Mouse (Mus musculus) small intestine, adult 2 months (tissue): Measurements from ENCODE around the gene Trim13. TPM values are rescaled to one million over a fixed set of nuclear protein-coding genes. Genes with fewer than 3 reads are reported as not detected.
"Not testable (repeated sequence)": the region's sequence is repeated elsewhere in the genome, so short reads cannot be mapped to it uniquely, and the experiment has no call there.

ENCODE experiments used
- H3K27ac ChIP-seq: fragments of 200-500 bp; 2 replicates; pipeline ENCODE4 v1.5.1; 2012; ENCODE audit warnings: low read depth, low read length, control low read depth, inconsistent platforms; ENCODE audit not compliant: insufficient read depth
- H3K27me3 ChIP-seq: fragments of 200-500 bp; 2 replicates; pipeline ENCODE4 v1.6.1; 2012; ENCODE audit warnings: mild to moderate bottlenecking, moderate library complexity, low read length, inconsistent platforms; ENCODE audit not compliant: control insufficient read depth, insufficient read depth
- H3K36me3 ChIP-seq: fragments of 200-500 bp; 2 replicates; pipeline ENCODE4 v1.6.1; 2012; ENCODE audit warnings: mild to moderate bottlenecking, low read length, control low read depth, inconsistent platforms; ENCODE audit not compliant: control insufficient read depth, insufficient read depth
- H3K4me1 ChIP-seq: fragments of 200-500 bp; 2 replicates; pipeline ENCODE4 v1.6.1; 2012; ENCODE audit warnings: low read length, inconsistent platforms, mixed read lengths; ENCODE audit not compliant: control insufficient read depth, insufficient read depth, insufficient read length
- H3K4me3 ChIP-seq: fragments of 200-500 bp; 2 replicates; pipeline ENCODE4 v1.5.1; 2012; ENCODE audit warnings: low read depth, mild to moderate bottlenecking, control low read depth, inconsistent platforms, low read length, moderate library complexity
- CTCF ChIP-seq: fragments of 200-500 bp; IDR thresholded peaks from 2 replicates; pipeline ENCODE4 v1.5.1; 2012; ENCODE audit warnings: low read depth, mild to moderate bottlenecking, control low read depth, inconsistent platforms, low read length, moderate library complexity, mixed read lengths; ENCODE audit not compliant: insufficient replicate concordance, insufficient read length; ENCODE audit errors: extremely low read depth
- POLR2A ChIP-seq: fragments of 200-500 bp; IDR thresholded peaks from 2 replicates; pipeline ENCODE4 v1.6.1; 2012; ENCODE audit warnings: low read depth, mild to moderate bottlenecking, control low read depth, inconsistent platforms, low read length, moderate library complexity
- WGBS: fragments of 180-500 bp; shearing (Covaris S2); methylation state at CpG from one replicate; pipeline ENCODE4 v1.1.7; 2018; 5-methylcytosine and 5-hydroxymethylcytosine counted together
- polyA plus RNA-seq: library from polyadenylated mRNA; depleted of rRNA; stranded (reverse); fragments of >200 nt; gene quantifications from 2 replicates; pipeline ENCODE4 v1.2.3, GENCODE M21; 2012

Gene Trim13
- polyA plus RNA-seq, 1 experiment, result 0.37 TPM

DNA sequence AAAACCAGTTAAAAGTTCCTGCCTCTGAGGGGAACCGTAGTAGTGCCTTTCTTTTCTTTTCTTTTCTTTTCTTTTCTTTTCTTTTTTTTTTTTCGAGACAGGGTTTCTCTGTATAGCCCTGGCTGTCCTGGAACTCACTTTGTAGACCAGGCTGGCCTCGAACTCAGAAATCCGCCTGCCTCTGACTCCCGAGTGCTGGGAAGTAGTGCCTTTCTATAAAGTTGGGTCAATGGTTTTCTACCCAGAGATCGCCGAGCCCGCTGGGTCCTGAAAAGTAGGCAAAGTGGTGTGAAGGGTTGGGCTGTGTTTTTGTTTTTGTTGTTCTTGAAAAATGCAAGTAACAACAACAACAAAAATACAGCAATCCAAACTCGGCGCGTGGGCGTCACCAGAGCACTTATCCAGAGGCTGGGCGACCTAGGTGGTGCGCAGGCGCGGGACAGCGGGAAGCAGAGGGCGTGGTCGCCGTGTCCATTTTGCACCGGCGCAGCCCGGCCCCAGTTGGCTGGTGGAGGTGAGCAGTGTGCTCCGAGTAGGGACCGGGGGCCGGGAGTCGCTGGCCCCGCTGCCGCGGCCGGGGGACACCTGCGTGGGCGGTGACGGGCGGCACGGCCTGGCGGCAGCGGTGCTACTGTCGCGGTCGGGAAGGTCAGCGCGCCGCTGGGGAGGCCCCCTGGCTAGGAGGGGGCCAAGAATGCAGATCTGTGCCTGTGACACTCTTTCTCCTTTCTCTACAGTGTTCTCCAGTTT is 1.2 kb downstream of the Trim13 start:
- TF ChIP-seq CTCF, result no peak
- TF ChIP-seq POLR2A, result peak; percentile 40; the same call in 1 of the 2 replicates
- no peaks in the 10 kb centered on the region for H3K36me3 ChIP-seq
- H3K27me3 ChIP-seq, result no peaks in the 10 kb centered on the region
- peak overlapping the region; percentile 100 for H3K4me3 ChIP-seq
- no peak overlapping the region for H3K27ac ChIP-seq
- H3K4me1 ChIP-seq, result no peaks in the 10 kb centered on the region; the same call in 1 of the 2 replicates
- WGBS, result 4% methylated on average over 44 of the region's 44 CpGs

DNA sequence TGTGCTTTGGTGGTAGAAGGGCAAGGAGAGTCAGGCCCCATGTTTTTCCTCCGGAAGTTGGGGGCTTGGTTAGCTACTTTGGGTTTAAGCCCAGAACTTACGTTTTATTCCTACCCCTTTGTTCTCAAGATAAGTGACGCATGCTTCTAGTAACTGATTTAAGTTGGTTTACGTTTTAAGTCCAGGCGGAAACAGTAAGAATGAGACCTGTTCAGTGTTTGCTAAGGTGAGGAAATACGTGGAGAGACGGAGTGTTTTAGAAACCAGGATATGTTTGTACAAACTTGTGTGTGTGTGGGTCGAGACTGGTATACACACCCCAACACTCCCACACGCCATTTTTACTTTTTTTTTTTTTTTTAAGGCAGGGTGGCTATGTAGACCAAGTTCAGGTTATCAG is 3.3 kb downstream of the Trim13 start:
- Histone ChIP-seq H3K36me3 (peaks cover 4% of the 10 kb centered on the region; the same call in 1 of the 2 replicates), H3K4me1 (no peaks in the 10 kb centered on the region; the same call in 1 of the 2 replicates), H3K27me3 (no peaks in the 10 kb centered on the region), H3K27ac (no peak overlapping the region), H3K4me3 (no peak overlapping the region)
- 84% methylated on average over 9 of the region's 9 CpGs for WGBS
- no peak for TF ChIP-seq CTCF
- no peak for TF ChIP-seq POLR2A

DNA sequence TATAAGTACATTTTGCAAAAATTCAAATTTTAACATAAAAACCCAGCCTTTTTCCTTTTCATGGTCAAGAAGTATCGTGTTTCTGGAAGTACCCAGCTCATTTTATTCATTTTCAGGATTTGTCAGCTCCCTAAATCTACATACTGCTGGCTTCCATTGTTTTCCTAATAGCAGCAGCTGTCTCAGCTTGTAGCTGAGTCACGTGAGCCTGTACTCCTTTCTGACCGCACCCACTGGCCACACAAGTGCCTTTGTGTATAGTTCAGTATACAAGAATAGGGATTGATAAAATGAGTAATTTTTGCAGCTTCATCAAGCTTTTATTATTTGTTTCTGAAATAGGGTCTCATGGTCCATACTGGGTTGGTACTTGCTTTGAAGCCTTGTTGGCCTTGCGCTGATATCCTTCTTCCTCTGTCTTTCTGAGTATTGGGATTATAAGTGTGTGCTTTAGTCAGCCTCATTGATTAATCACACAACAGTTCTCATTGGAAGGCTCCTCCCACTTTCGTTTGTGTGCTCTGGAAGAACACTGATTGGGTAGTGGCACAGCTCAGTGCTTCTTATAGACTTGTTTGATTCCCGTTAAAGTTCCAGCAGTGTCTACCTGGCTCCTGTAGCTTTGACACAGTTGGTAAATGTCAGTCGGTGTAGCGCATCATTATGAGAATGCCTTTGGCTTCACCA is 5.2 kb downstream of the Trim13 start:
- no peak overlapping the region for H3K27ac ChIP-seq
- 81% methylated on average over 8 of the region's 8 CpGs for WGBS
- no peaks in the 10 kb centered on the region for H3K27me3 ChIP-seq

DNA sequence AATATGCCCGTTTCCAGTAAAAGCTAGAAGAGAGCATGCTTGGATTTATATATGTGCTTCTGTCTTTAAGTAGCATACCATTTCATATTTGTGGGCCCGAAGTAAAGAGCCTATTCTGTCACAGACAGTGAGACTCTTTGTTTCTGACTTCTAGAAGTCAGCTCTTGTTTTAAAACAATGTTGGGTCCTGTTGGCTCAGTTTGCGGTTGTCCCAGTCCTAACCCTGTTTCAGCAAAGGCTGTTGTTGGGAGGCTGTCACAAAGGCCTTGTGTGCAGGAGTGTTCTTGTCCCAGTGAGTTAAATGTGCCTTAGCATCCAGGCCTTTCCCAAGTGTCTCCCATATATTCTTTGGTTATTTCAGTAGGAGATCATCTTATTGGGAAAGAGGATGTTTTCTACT is 6.0 kb downstream of the Trim13 start:
- no peaks in the 10 kb centered on the region; the same call in 1 of the 2 replicates for H3K4me1 ChIP-seq
- TF ChIP-seq POLR2A (no peak), CTCF (no peak)
- H3K4me3 ChIP-seq, result no peak overlapping the region
- no peak overlapping the region for H3K27ac ChIP-seq
- WGBS, result 90% methylated on average over 3 of the region's 3 CpGs
- no peaks in the 10 kb centered on the region for H3K27me3 ChIP-seq
- H3K36me3 ChIP-seq, result peaks cover 4% of the 10 kb centered on the region; the same call in 1 of the 2 replicates

More for the DNA sequence above, 5.2 kb downstream of the Trim13 start:
- TF ChIP-seq CTCF (no peak), POLR2A (no peak)
- Histone ChIP-seq H3K4me3 (no peak overlapping the region), H3K36me3 (peaks cover 4% of the 10 kb centered on the region; the same call in 1 of the 2 replicates), H3K4me1 (no peaks in the 10 kb centered on the region; the same call in 1 of the 2 replicates)

DNA sequence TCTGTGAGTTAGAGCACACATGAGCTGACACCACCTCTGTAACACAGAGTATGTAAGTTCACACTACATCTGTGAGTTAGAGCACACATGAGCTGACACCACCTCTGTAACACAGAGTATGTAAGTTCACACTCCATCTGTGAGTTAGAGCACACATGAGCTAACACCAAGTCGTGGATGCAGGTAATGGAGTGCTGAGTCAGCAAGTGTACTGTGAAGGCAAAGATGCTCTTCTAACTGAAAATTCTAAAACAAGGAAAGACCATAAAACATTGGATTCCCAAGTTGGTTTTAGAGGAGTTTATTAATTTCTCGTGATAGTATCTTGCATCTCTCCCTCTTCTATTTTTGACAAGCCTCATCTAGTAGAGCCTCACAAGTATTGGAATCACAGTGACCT is 8.0 kb downstream of the Trim13 start:
- WGBS, result 82% methylated on average over 2 of the region's 2 CpGs
- not testable (repeated sequence) for H3K36me3 ChIP-seq, H3K4me1 ChIP-seq, H3K4me3 ChIP-seq, H3K27me3 ChIP-seq, H3K27ac ChIP-seq

DNA sequence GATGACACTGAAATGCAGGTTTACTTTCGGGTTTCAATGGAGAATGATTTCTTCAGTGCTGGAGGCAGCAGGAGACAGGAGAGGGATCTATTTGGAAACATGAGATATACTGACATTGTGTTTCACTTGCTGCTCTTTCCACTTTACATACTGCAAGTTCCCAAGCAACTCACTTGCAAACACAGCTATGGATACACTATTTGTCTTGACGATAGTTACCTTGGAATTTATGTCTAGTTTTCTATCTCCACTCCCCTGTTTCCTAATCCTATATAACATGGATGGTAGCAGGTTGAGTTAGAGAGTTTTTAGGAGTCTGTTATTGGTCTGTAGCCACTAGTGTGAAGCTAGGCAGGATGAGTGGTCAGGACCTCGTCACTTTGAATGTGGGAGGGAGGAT is 9.1 kb downstream of the Trim13 start, which contains the start of gene Kcnrg:
TSS of gene Kcnrg (plus strand) at position 301 of the 400 bp plus-strand sequence.
- Histone ChIP-seq H3K4me3 (no peak within 1 kb of the TSS), H3K27me3 (no peaks in the 10 kb centered on the region), H3K36me3 (peaks cover 4% of the 10 kb centered on the region; the same call in 1 of the 2 replicates), H3K4me1 (no peaks in the 10 kb centered on the region), H3K27ac (no peak within 1 kb of the TSS)
- TF ChIP-seq POLR2A (no peak), CTCF (no peak)
- WGBS, result 90% methylated on average over 3 of the region's 3 CpGs

DNA sequence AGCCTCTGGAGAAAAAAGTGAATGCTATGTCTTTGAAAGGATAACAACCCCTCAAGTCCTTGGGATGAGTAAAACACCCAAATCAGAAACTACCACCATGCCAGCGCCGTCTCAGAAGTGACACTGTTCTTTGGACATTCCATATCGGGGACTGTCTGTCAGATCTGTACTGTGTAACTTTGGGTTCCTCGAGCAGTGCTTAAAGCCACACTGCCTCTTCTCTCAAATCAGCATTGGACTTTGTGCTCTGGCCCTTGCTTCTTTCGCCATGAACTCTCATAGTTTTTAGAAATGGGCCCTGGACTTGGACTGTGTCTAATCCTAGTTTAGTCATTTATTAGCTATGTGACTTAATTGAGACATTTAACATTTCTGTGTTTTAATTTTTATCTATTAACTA is 13.7 kb downstream of the Trim13 start:
- WGBS, result 71% methylated on average over 5 of the region's 5 CpGs
- H3K27me3 ChIP-seq, result no peaks in the 10 kb centered on the region
- no peaks in the 10 kb centered on the region for H3K36me3 ChIP-seq
- H3K27ac ChIP-seq, result no peak overlapping the region
- TF ChIP-seq POLR2A, result no peak
- TF ChIP-seq CTCF, result no peak
- H3K4me1 ChIP-seq, result no peaks in the 10 kb centered on the region
- no peak overlapping the region for H3K4me3 ChIP-seq
